Mouse (Mus musculus) E14TG2a.4 (cell line): ENCODE data around the gene Dzip1.

Experiments used
- CTCF ChIP-seq: conservative IDR thresholded peaks from 2 replicates; pipeline ENCODE4 v1.5.1; 2014; ENCODE audit warnings: low read length
- NANOG ChIP-seq: IDR thresholded peaks from 2 replicates; pipeline ENCODE4 v1.6.1; 2014; ENCODE audit warnings: borderline replicate concordance, low read length, mixed read lengths

DNA sequence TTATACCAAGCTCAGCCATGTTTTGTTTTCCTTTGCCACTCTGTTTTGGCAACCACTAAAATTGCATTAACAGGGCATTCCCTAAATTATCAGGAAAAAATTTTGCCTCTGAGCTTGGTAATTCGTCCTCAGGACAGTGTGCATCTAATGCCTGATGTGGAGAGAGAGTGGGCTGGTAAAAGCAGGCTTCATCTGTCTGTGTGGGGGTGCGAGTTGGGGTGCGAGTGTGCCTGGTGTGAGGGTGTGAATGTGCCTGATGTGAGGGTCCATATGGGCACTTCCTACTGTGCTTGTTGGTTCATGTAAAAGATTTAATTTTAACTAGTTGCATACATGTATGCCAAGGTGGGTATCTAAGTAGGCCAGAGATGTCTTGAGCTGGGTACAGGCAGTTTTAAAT lies 21.9 kb downstream of the Dzip1 start:
- TF ChIP-seq CTCF (no peak), NANOG (no peak)
